Mouse (Mus musculus) megakaryocyte, embryonic 14.5 days (primary cell): Measurements from ENCODE around the gene Emc4.

Source experiments
- FLI1 ChIP-seq: IDR thresholded peaks from 2 replicates; pipeline ENCODE4 v1.6.1; 2012; ENCODE audit warnings: low read length, inconsistent platforms, mixed read lengths
- GATA1 ChIP-seq: IDR thresholded peaks from 3 replicates; pipeline ENCODE4 v1.6.1; 2012; ENCODE audit warnings: mixed read lengths, low read length, inconsistent platforms, borderline replicate concordance

- TF ChIP-seq GATA1 (no peak), FLI1 (no peak)
These were observed 23.0 kb upstream of the Emc4 start for GRCm38 (mm10) chr2:112390843-112391242.
